Mouse (Mus musculus): ENCODE data around the gene BC048507. TPM values are rescaled to one million over a fixed set of nuclear protein-coding genes. Genes with fewer than 3 reads are reported as not detected.

The BC048507 gene
- not detected for polyA plus RNA-seq (2017; shearing (Covaris generic))

DNA sequence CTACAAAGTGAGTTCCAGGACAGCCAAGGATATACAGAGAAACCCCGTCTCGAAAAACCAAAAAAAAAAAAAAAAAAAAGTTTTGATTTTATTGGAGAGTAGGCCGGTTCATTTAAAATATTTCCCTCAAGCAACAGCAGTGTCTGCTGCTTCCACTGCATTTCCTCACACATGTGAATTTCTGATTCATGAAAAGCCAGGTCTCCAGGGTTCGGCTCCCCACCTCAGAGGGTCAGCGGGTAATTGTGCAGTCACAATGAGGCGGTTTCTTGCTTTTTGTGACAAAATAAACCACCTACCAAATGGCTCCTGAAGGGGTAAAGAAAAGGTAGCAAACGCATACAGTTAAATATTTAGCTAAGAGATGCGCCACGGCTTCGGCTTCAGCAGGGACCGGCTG lies at the start of gene BC048507:
Gene BC048507 (plus strand): TSS at position 301 of the 400 bp plus-strand sequence.

DNA sequence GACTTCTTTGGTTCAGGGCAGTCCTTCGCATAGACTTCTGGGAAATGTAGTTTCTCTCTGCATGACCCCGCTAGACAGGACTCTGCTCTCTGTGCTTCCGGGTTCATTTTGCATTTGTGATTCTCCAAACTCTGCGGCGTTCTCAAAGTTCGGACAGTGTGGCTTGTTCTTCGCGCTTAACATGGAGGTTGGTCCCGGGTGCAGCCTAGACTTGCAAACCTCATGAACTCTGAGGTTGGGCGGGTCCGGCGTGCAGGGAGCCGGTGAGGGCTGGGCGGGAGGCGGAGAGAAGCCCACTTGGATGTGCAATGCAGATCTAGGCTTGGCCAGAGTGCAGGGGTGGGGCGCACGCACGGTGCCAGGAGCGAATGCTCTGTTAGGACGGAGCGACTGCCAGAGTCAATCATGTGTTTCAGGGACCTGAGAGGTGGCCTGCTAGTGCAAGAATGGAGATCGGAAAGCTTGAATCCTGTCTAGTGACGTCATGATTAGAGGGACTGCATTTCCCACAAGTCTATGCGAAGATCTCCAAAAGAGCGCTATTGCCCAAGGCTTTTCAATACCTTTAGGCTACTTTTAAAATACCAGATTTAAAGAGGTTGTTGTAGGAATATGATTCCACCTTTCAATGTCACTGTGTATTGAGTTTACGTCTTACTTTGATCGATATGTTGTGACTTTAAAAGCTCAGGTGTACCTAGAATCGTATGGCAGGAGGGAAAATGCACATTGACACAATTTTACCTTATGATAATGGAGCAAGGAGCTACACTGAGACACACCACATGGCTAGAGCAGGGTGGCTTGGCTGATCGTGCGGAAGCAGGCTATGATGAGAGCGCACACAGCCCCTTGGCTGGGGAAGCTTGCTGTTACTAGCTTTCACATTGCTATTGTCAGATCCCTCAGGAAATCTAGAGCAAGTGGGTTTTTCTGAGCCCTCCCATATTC lies 49.1 kb upstream of the BC048507 start, which contains the start of gene Zfp273:
Gene Zfp273 (plus strand): TSS at position 31 of the 951 bp plus-strand sequence.

DNA sequence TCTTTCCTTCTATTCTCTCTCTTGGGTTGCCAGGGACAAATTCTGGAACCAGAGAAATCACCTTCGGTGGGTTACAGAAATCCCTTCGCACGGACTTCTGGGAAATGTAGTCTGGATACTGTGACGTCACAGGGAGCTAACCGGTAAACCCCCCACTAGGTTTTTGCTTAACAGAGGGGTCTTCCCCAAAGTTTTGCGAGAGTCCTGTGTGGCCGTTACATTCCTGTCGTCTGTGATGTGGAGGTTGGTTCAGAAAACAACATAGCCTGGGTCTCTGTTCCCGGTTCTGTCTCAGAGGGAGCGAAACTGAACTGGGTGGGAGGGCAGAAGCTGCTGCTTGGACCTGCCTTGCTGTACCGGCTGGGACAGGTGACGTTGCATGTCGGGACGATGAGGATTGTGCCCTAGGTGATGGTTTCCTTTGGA lies 32.2 kb upstream of the BC048507 start, which contains the start of gene Gm10037:
Gene Gm10037 (plus strand): TSS at position 196 of the 426 bp plus-strand sequence.

Other genes starting within 250 kb of the BC048507 start
- gene Gm49345, start 225.6 kb upstream of the BC048507 start, polyA plus RNA-seq (2017; shearing (Covaris generic)): 6.1 TPM
- 8.2 TPM for gene Zfp729a, start 225.5 kb upstream of the BC048507 start, polyA plus RNA-seq (2017; shearing (Covaris generic))
- gene Zfp738, start 176.3 kb upstream of the BC048507 start, polyA plus RNA-seq (2017; shearing (Covaris generic)): 21.9 TPM
- 10.6 TPM for gene Zfp65, start 134.2 kb upstream of the BC048507 start, polyA plus RNA-seq (2017; shearing (Covaris generic))
- gene Zfp85, start 108.1 kb upstream of the BC048507 start, polyA plus RNA-seq (2017; shearing (Covaris generic)): 11.7 TPM
- gene Zfp493, start 83.6 kb upstream of the BC048507 start, polyA plus RNA-seq (2017; shearing (Covaris generic)): 3.0 TPM
- 6.7 TPM for gene Zfp273, start 49.6 kb upstream of the BC048507 start, polyA plus RNA-seq (2017; shearing (Covaris generic))
- 0.43 TPM for gene Gm10037, start 32.2 kb upstream of the BC048507 start, polyA plus RNA-seq (2017; shearing (Covaris generic))